Mouse (Mus musculus): ENCODE results near the gene Aipl1. TPM values are rescaled to one million over a fixed set of nuclear protein-coding genes. Genes with fewer than 3 reads are reported as not detected.

Gene Aipl1
- polyA plus RNA-seq, 1 experiment from 2014 or later, result 0.18 TPM

DNA sequence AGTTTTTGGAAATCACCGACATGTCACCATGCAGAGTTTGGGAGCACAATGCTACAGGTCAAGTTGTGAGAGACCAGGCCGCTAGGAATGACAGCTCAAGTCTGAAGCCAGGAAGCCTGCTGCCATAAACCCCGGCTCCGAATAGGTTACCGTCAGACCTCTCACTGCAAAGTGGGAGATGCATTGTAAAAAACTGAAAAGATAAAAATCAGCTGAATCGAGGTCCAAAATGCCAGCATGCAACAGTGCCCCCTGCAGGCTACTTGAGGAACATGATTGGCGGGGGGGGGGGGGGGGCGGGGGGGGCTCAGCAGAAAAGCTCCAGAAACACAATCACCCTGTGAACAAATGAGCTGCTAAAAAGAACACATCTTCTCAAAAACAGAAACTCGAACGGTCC is 13.7 kb downstream of the Aipl1 start:
- no peak for TF ChIP-seq CTCF (IDR thresholded peaks at IDR 0.05)
- H3K27me3 ChIP-seq, result peaks cover 9% of the 10 kb centered on the region
- ATAC-seq, result no peak
- in situ Hi-C loops (cut with MboI; ENCODE audit: low pct_unique_long_range_greater_than_20kb), result loop anchor here (5.0 to 10.0 kb wide), 3 partner anchors 169 to 676 kb away; no protein-coding TSS in a partner anchor
- no peak for DNase-seq (ENCODE audit: low read depth, low spot score)
- POLR2A ChIA-PET, result no interaction called here
- CTCF ChIA-PET, result interaction anchor here (0.6 to 7.7 kb wide), 9 partner anchors 9 to 43 kb away, joined by 3 to 59 read pairs (median 4); partner anchors contain the start of genes Aipl1 and Pimreg

GRCm38 (mm10) chr11:72022827-72023226 is 14.5 kb downstream of the Aipl1 start:
- no peak for DNase-seq (ENCODE audit: low read depth, low spot score)
- POLR2A ChIA-PET, result no interaction called here
- no peak for TF ChIP-seq CTCF (IDR thresholded peaks at IDR 0.05)
- ATAC-seq, result no peak
- CTCF ChIA-PET, result interaction anchor here (1.0 to 7.7 kb wide), 3 partner anchors 11 to 17 kb away, joined by 3 to 59 read pairs (median 17); partner anchors contain the start of genes Aipl1 and Pimreg
- in situ Hi-C loops (cut with MboI; ENCODE audit: low pct_unique_long_range_greater_than_20kb), result loop anchor here (5.0 to 10.0 kb wide), 3 partner anchors 168 to 676 kb away; no protein-coding TSS in a partner anchor
- peaks cover 13% of the 10 kb centered on the region for H3K27me3 ChIP-seq

DNA sequence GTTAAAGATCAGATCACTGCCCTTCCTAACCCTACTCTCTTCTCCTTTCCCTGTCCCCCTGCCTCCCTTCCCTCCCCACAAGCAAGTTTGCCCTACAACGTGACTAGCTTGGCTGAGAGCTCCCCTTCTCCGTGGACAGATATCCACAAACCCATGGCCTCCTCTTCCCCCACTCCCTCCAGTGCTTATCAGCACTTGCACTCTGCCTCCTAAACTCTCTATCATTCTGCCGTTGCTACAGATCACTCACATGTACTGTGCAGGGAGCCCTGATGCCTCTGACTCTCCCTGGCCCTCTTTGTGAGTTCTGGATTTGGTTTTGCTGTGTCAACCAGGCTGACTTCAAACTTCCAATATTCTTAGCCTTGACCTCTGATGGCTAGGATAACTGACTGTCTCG is 16.3 kb downstream of the Aipl1 start:
- ChIA-PET CTCF (no interaction called here), POLR2A (no interaction called here)
- ATAC-seq, result no peak
- no peak for DNase-seq (ENCODE audit: low read depth, low spot score)
- TF ChIP-seq CTCF (IDR thresholded peaks at IDR 0.05), result no peak
- in situ Hi-C loops (cut with MboI; ENCODE audit: low pct_unique_long_range_greater_than_20kb), result loop anchor here (5.0 to 10.0 kb wide), 3 partner anchors 166 to 674 kb away; no protein-coding TSS in a partner anchor
- peaks cover 13% of the 10 kb centered on the region for H3K27me3 ChIP-seq

DNA sequence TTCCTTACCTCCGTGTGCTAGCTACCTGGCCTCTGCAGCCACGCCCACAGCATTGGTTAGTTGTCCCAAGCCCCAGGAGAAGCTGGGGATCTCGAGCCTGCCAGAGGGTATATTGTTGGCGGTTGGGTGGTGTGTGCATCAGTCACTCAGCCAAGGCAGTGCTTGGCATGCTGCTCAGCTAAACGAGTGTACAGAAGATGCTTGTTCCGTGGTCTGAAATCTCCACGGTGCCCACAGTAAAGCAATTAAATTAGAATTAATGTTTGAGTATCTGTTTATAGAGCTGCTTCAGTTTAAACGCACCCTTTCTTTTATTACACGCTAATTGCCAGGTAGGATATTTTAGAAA is 20.1 kb downstream of the Aipl1 start:
- peaks cover 13% of the 10 kb centered on the region for H3K27me3 ChIP-seq

DNA sequence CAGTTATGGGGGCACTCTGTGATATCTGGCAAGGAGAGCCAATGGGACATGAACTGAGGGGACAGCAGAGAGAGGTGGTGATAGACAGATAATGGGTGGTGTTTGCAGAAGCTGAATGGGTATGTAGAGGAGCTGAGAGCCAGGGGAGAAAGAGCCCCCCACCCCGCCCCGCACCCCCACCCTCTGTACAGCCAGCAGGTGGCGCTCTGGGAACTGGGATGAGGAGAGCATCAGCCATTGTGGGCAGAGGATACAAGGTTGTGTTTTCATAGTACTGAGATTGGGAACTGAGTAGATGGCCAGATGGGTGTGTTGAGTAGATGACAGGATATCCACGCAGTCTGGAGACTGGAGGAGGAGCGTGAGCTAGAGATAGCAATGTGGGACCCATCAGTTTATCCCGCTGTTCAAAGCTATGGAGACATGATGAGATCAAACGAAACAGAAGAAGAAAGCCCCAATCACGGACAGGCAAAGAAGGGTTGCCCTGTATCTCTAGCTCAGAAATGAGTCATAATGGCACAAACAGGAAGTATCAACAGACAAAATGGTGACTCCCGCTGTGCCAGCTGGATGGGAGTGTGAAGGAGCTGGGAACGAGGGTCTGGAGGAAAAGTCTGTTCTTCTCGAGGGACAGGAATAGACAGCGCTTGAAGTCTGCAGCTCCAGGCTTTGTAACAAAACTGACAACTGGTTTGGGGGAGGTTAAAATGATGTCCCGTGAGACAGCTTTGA is 20.6 kb downstream of the Aipl1 start:
- no peak for ATAC-seq
- TF ChIP-seq CTCF (IDR thresholded peaks at IDR 0.05), result no peak
- ChIA-PET POLR2A (no interaction called here), CTCF (no interaction called here)
- no peak for DNase-seq (ENCODE audit: low read depth, low spot score)
- peaks cover 15% of the 10 kb centered on the region for H3K27me3 ChIP-seq
- in situ Hi-C loops (cut with MboI; ENCODE audit: low pct_unique_long_range_greater_than_20kb), result no loop called here

More for the DNA sequence above, 20.1 kb downstream of the Aipl1 start:
- TF ChIP-seq CTCF (IDR thresholded peaks at IDR 0.05), result no peak
- in situ Hi-C loops (cut with MboI; ENCODE audit: low pct_unique_long_range_greater_than_20kb), result no loop called here
- ChIA-PET POLR2A (no interaction called here), CTCF (no interaction called here)
- no peak for ATAC-seq
- DNase-seq (ENCODE audit: low read depth, low spot score), result no peak

- ChIA-PET CTCF (interaction anchor here (4.8 kb wide), 1 partner anchor 10 kb away, joined by 17 read pairs; no protein-coding TSS in a partner anchor), POLR2A (no interaction called here)
- in situ Hi-C loops (cut with MboI; ENCODE audit: low pct_unique_long_range_greater_than_20kb), result no loop called here
- no peak for ATAC-seq
- H3K27me3 ChIP-seq, result peaks cover 16% of the 10 kb centered on the region
- DNase-seq (ENCODE audit: low read depth, low spot score), result no peak
- TF ChIP-seq CTCF (IDR thresholded peaks at IDR 0.05), result no peak
Measured at GRCm38 (mm10) chr11:72014674-72015073, 22.6 kb downstream of the Aipl1 start.

DNA sequence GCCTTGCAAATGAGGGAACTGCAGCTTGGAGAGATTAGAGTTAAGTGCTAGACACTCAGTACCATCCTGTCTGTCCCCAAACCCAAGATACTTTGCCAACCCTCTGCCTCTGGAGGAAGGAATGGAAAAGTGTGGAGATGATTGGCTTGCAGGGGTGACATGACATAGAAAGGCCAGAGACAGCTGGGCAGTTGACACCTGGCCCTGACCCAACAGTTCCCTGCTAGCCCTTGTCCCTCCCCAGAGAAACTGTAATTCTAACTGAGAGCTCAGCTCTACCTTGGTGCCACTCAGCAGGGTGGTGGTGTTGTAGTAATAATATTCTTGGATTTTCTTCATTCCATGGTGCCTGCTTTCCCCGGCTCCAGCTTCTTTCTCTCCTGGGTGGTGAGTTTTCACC is 25.4 kb downstream of the Aipl1 start:
- no peak for TF ChIP-seq CTCF (IDR thresholded peaks at IDR 0.05)
- peaks cover 10% of the 10 kb centered on the region for H3K27me3 ChIP-seq
- in situ Hi-C loops (cut with MboI; ENCODE audit: low pct_unique_long_range_greater_than_20kb), result no loop called here
- DNase-seq (ENCODE audit: low read depth, low spot score) (no peak), ATAC-seq (no peak)
- POLR2A ChIA-PET, result no interaction called here
- CTCF ChIA-PET, result interaction anchor here (1.0 to 4.8 kb wide), 2 partner anchors 10 to 12 kb away, joined by 4 to 17 read pairs; no protein-coding TSS in a partner anchor

DNA sequence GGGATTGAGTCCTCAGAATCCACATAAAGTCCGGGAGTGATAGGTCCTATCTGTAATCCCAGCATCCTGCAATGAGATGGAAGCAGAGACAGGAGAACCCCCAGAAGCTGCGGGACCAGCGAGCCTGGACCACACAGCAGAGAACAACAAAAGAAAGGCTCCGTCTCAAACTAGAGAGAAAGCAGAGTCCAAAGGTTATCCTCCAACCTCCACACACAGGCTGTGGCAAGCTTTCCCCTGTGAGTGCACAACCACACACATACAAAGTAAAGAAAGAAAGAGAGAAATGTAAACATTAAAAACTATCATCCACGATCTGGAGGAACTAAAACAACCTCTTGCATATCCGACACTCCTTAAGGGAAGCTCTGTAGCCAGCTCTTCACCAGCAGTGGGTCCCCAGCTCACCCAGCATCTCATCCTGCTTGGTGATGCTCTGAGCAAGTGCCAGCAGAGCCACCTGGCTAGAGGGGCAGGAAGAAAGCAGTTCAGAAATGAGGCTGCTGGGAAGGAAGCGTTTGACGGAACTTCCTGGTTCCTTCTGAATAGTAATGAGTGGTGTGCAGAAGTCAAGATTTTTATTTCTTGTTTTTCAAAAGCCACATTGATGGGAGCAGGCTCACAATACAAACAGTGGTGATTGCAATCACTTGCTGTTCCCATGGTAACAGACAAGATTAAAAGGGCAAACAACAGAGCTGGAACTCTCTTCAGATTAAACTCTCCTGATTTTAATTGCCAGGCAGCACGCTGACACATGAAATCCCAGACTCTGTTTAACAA is 26.2 kb downstream of the Aipl1 start:
- H3K27me3 ChIP-seq, result peaks cover 10% of the 10 kb centered on the region
- CTCF ChIA-PET, result interaction anchor here (1.0 to 4.8 kb wide), 2 partner anchors 9 to 13 kb away, joined by 4 to 17 read pairs; no protein-coding TSS in a partner anchor
- no peak for TF ChIP-seq CTCF (IDR thresholded peaks at IDR 0.05)
- in situ Hi-C loops (cut with MboI; ENCODE audit: low pct_unique_long_range_greater_than_20kb), result no loop called here
- no peak for ATAC-seq
- POLR2A ChIA-PET, result no interaction called here
- no peak for DNase-seq (ENCODE audit: low read depth, low spot score)

- TF ChIP-seq CTCF (IDR thresholded peaks at IDR 0.05), result no peak
- ATAC-seq (no peak), DNase-seq (ENCODE audit: low read depth, low spot score) (no peak)
- CTCF ChIA-PET, result interaction anchor here (4.8 kb wide), 1 partner anchor 14 kb away, joined by 17 read pairs; no protein-coding TSS in a partner anchor
- POLR2A ChIA-PET, result no interaction called here
- peaks cover 10% of the 10 kb centered on the region for H3K27me3 ChIP-seq
- in situ Hi-C loops (cut with MboI; ENCODE audit: low pct_unique_long_range_greater_than_20kb), result no loop called here
Measured at GRCm38 (mm10) chr11:72010367-72010766, 26.9 kb downstream of the Aipl1 start.

- no peak for ATAC-seq
- peaks cover 4% of the 10 kb centered on the region for H3K27me3 ChIP-seq
- ChIA-PET CTCF (no interaction called here), POLR2A (no interaction called here)
- in situ Hi-C loops (cut with MboI; ENCODE audit: low pct_unique_long_range_greater_than_20kb), result no loop called here
- TF ChIP-seq CTCF (IDR thresholded peaks at IDR 0.05), result no peak
- no peak for DNase-seq (ENCODE audit: low read depth, low spot score)
Measured at GRCm38 (mm10) chr11:72005547-72005946, 31.8 kb downstream of the Aipl1 start.

DNA sequence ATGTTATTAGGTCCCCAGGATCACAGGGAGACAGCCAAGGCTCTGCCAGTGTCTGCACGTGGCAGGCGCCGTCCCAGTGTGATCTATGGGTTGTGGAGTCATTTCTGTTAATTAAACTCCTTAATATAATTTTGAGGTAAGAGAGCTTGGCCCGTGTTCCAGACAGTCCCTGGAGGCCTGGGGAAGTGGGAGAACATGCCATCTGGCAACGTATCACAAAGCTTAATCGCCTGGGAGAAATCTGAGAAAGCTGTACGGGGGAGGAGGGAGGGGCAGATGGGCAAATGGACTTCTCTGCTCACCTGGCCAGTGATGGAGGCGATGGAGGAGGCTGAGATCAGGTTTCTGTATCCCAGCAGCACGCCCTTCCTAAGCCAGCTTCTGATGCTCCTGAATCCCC is 34.1 kb downstream of the Aipl1 start:
- in situ Hi-C loops (cut with MboI; ENCODE audit: low pct_unique_long_range_greater_than_20kb), result no loop called here
- CTCF ChIA-PET, result interaction anchor here (1.3 kb wide), 1 partner anchor 9 kb away, joined by 4 read pairs; no protein-coding TSS in a partner anchor
- peaks cover 5% of the 10 kb centered on the region for H3K27me3 ChIP-seq
- DNase-seq (ENCODE audit: low read depth, low spot score), result no peak
- ATAC-seq, result no peak
- POLR2A ChIA-PET, result no interaction called here
- TF ChIP-seq CTCF (IDR thresholded peaks at IDR 0.05), result no peak

Data from Patski (cell line).